Comparison of ENCODE assay signal across 7 mouse cellular contexts in the genomic region with DNA sequence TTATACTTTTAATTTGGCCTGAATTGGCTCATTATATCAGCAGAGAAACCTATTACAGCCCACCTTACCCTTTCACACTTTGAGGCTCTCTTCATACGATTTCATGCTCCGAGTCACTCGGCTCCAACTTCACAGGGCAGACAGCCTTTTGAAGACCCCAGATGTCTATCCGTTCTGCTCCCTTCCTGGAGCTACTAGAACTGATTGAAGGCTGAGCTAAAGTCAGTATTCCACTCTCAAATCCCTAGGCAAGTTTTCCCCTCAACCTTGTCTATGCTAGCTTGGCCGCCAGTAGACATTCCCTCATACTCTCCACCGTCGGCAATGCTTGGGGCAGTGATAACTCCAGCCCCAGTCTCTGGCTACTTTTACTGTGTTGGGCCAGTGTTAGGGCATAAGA. TPM values are rescaled to one million over a fixed set of nuclear protein-coding genes. Genes with fewer than 3 reads are reported as not detected.
DNase-seq lines count a peak whose midpoint lies in the region; ATAC-seq and TF ChIP-seq lines count a peak whose summit lies in the region.

No protein-coding gene starts in this region.

- H3K27ac ChIP-seq in kidney, embryonic 14.5 days (ENCODE audit: low read depth, low read length): peak overlapping the region; percentile 100
- peak overlapping the region; percentile 78 for H3K27ac ChIP-seq in limb, embryonic 13.5 days

- no peaks in the 10 kb centered on the region for H3K27me3 ChIP-seq in kidney, embryonic 14.5 days (ENCODE audit: control insufficient read depth, insufficient read depth, low read length)
- H3K27me3 ChIP-seq in E14TG2a.4 (ENCODE audit: insufficient read depth, low read length): no peaks in the 10 kb centered on the region
- H3K27me3 ChIP-seq in limb, embryonic 13.5 days: no peaks in the 10 kb centered on the region

- H3K9ac ChIP-seq in kidney, embryonic 14.5 days (ENCODE audit: low read depth, low read length): no peak overlapping the region
- no peak overlapping the region for H3K9ac ChIP-seq in limb, embryonic 13.5 days

- 16% methylated on average over 7 of the region's 7 CpGs for WGBS in kidney, embryonic 14.5 days
- 31% methylated on average over 7 of the region's 7 CpGs for WGBS in limb, embryonic 13.5 days

- no peak for ATAC-seq in kidney, embryonic 14.5 days (ENCODE audit: low FRiP score, low TSS enrichment)
- no peak for ATAC-seq in limb, embryonic 13.5 days (ENCODE audit: low FRiP score, low read depth)

- H3K4me3 ChIP-seq in kidney, embryonic 14.5 days (ENCODE audit: low read length): no peak overlapping the region; the same call in 1 of the 2 replicates
- peak overlapping the region; percentile 81 for H3K4me3 ChIP-seq in E14TG2a.4 (replicated peaks; ENCODE audit: low read length)
- no peak overlapping the region for H3K4me3 ChIP-seq in limb, embryonic 13.5 days

- DNase-seq in kidney, postnatal 10 days: no peak
- DNase-seq in CD4-positive helper T cell, adult 2 months (ENCODE audit: low read depth, low spot score): peak; percentile 17
- no peak for DNase-seq in adrenal gland, postnatal 10 days
- DNase-seq in right cerebral cortex, postnatal 25 days: no peak

- peaks cover 47% of the 10 kb centered on the region for H3K4me1 ChIP-seq in kidney, embryonic 14.5 days (ENCODE audit: control insufficient read depth, insufficient read depth, low read length)
- H3K4me1 ChIP-seq in E14TG2a.4 (replicated peaks; ENCODE audit: low read depth, low read length): peaks cover 84% of the 10 kb centered on the region
- H3K4me1 ChIP-seq in limb, embryonic 13.5 days: peaks cover 59% of the 10 kb centered on the region

- no peak for TF ChIP-seq CTCF in E14TG2a.4 (conservative IDR thresholded peaks at IDR 0.05; ENCODE audit: low read length)

- peaks cover 3% of the 10 kb centered on the region; the same call in 1 of the 2 replicates for H3K36me3 ChIP-seq in kidney, embryonic 14.5 days (ENCODE audit: control insufficient read depth, insufficient read depth, low read length)
- H3K36me3 ChIP-seq in E14TG2a.4 (ENCODE audit: insufficient read depth, low read length): peaks cover 18% of the 10 kb centered on the region; the same call in 1 of the 2 replicates
- peaks cover 3% of the 10 kb centered on the region for H3K36me3 ChIP-seq in limb, embryonic 13.5 days

- H3K4me2 ChIP-seq in kidney, embryonic 14.5 days (replicated peaks; ENCODE audit: low read depth, low read length): peak overlapping the region; percentile 94; the same call in 1 of the 2 replicates
- H3K4me2 ChIP-seq in limb, embryonic 13.5 days (replicated peaks): peak overlapping the region; percentile 98

- no peaks in the 10 kb centered on the region for H3K9me3 ChIP-seq in kidney, embryonic 14.5 days (ENCODE audit: control insufficient read depth, low read length)
- H3K9me3 ChIP-seq in E14TG2a.4 (ENCODE audit: low read length): no peaks in the 10 kb centered on the region
- no peaks in the 10 kb centered on the region for H3K9me3 ChIP-seq in limb, embryonic 13.5 days

RNA-seq across cellular contexts. Expression of a gene that starts 0.4 kb away (rescaled TPM):
- polyA plus RNA-seq in kidney, embryonic 14.5 days (2014; fragmentation: Nextera tagmentation; extraction: Ambion mirVana): 19.3 and 21.4 TPM in 2 replicates
- 4.0 and 5.8 TPM in 2 replicates for polyA plus RNA-seq in limb, embryonic 13.5 days (2015; fragmentation: Nextera tagmentation; extraction: Ambion mirVana)
- 10 to 100 TPM; 11.0 to 12.1 TPM for total RNA-seq in adrenal gland, postnatal 10 days (2021)

RNA-seq across cellular contexts. Expression of a gene that starts 1.9 kb away (rescaled TPM):
- 17.8 and 20.9 TPM in 2 replicates for polyA plus RNA-seq in kidney, embryonic 14.5 days (2014; fragmentation: Nextera tagmentation; extraction: Ambion mirVana)
- polyA plus RNA-seq in limb, embryonic 13.5 days (2015; fragmentation: Nextera tagmentation; extraction: Ambion mirVana): 17.6 and 18.9 TPM in 2 replicates
- total RNA-seq in adrenal gland, postnatal 10 days (2021): 10 to 100 TPM; 39.0 to 52.4 TPM

RNA-seq across cellular contexts. Expression of a gene that starts 8.5 kb away (rescaled TPM):
- polyA plus RNA-seq in kidney, embryonic 14.5 days (2014; fragmentation: Nextera tagmentation; extraction: Ambion mirVana): 5.8 and 6.6 TPM in 2 replicates
- polyA plus RNA-seq in limb, embryonic 13.5 days (2015; fragmentation: Nextera tagmentation; extraction: Ambion mirVana): 3.5 TPM in 2 replicates
- total RNA-seq in adrenal gland, postnatal 10 days (2021): 1 to 10 TPM; 2.0 to 4.3 TPM

RNA-seq across cellular contexts. Expression of a gene that starts 14.3 kb away (rescaled TPM):
- polyA plus RNA-seq in kidney, embryonic 14.5 days (2014; fragmentation: Nextera tagmentation; extraction: Ambion mirVana): 118 and 139 TPM in 2 replicates
- polyA plus RNA-seq in limb, embryonic 13.5 days (2015; fragmentation: Nextera tagmentation; extraction: Ambion mirVana): 133 and 135 TPM in 2 replicates
- total RNA-seq in adrenal gland, postnatal 10 days (2021): 10 to 100 TPM; 70.4 to 71.5 TPM

RNA-seq across cellular contexts. Expression of a gene that starts 14.9 kb away (rescaled TPM):
- 61.7 and 75.3 TPM in 2 replicates for polyA plus RNA-seq in kidney, embryonic 14.5 days (2014; fragmentation: Nextera tagmentation; extraction: Ambion mirVana)
- 52.9 and 58.4 TPM in 2 replicates for polyA plus RNA-seq in limb, embryonic 13.5 days (2015; fragmentation: Nextera tagmentation; extraction: Ambion mirVana)
- total RNA-seq in adrenal gland, postnatal 10 days (2021): 10 to 100 TPM; 92.7 TPM
